Mouse (Mus musculus): ENCODE data around the gene Senp2.

Senp2 gene

DNA sequence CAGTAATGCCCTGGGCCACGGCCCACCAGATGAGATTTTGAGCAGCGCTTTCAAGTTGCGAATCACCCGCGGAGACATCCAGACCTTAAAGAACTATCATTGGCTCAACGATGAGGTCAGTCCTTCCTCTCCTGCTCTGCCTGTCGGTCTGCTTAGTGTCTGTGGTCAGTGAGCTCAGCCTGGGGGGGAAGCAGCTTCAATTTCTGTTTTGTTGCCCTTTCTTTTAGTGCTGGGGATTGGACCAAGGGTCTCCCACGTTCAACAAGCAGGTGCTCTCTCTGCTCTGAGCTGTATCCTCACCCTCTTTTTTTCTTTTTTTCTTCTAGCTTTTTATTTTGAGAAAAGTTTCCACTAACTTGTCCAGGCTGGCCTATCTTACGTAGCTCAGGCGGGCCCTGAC, 29.3 kb downstream of the Senp2 start:
- DNase-seq: no peak

DNA sequence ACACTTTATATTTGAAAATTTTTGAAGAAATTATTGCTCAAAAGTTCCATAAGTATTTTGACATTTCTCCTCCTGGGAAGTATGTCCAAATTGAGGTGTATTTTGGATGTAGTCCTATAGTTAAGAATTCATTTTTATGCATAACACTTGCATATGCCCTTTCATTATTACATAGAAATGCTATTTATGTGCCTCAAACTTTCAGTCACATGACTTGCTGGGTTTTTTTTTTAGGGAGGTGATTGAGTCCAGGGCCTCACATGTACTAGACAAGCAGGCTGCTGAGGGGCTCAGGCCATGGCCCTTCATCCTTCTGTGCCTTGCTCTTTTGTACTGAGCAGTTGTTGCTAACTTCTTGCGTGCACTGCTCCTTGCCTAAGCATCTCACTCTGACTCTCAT, 30.7 kb downstream of the Senp2 start:
- no peak for DNase-seq

DNA sequence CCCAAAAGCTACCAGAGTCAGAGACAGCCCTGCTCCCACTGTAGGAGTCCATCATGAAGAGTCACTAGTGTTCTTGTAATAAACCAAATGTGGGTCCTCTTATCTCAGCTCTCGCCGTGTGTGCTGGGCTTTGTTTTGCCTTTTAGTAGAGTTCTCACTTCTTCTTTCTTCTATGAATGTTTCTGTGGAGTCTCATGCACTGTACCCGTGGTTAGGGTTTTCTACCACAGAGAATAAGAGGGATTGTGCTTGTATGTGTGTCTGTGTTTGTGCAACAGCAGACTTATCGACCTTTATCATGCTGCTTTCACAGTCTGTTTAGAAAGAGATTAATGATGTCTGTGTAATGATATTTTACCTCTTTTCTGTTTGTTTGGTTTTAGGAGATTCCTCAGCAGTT, 34.5 kb downstream of the Senp2 start:
- DNase-seq: no peak

DNA sequence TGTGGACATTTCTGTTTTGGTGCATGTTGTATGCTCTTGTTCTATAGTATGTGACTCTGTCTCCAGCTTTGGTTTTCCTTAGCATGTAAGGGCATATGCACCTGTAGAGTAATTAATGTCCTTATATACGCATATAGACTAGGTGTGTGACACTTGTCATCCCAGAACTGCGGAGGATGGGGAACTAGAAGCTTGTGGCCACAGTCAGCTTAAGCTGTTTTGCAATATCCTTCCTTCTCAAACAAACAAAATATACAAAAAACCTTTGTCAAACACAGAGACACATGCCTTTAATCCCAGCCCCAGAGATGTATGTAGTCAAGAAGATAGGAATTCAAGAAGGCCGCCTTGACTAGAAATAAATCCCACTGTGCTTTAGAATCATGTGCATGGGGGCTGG, 36.6 kb downstream of the Senp2 start:
- no peak for DNase-seq

DNA sequence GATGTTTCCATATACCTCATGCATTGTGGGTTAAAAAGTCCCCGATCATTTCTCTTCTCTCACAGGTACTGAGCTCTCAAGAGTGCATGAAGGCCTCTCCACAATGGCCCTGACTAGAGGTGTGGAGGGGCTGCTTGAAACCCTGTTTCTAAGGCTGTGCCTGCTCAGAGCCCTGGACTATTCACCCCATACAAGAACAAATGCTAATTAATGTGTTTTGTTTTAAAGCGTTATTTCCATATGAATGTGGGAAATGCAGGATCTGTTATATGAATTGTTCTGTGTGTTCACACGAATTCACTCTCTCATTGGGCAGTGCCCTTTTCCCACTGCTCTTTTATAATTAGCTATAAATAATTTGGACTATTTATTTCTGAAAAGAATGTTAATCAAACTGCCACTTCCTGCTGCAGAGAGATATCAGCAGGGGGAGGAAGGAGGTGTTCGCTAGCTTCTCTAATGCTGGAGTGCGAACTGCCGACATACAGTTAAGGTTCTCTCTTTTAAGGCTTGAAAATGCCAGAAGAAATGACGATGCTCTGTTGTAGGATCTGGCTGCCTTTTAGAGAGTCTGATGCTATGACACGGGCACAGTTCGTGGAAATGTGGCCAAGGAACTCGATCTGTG, 37.6 kb downstream of the Senp2 start:
- DNase-seq: no peak

DNA sequence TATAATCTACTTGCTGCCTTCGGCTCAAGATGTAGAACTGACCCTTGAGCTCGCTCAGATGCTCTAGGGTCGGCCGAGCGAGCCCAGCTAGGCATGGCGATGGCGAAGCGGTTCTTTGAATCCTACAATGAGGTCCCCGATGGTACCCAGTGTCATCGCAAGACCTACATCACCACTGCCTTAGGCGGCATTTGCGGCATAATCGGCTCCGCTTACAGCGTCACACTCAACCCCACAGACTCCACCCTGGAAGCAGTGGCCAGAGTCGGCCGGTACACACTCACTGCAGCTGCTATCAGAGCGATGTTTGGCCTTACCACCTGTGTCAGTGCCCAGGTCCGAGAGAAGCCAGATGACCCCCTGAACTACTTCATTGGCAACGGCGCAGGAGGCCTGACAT, 44.1 kb downstream of the Senp2 start:
- no peak for DNase-seq

DNA sequence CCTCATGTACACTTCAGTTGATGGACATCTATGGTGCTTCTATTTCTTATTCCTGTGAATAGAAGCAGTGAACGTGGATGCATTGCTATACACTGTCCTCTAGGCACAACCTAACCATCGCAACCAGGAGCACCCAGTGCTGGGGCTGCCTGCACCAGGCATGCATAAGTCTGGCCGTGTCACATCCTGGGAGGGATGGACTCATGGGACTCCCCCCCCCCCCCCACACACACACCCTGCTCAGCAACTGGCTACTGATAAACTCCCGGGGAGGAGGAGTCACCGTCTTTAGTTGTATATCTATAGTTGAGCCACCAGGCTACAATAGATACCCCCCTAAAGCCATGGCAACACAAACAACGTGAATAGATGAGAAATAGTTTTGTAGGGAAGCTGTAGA, 48.2 kb downstream of the Senp2 start:
- DNase-seq: no peak

DNA sequence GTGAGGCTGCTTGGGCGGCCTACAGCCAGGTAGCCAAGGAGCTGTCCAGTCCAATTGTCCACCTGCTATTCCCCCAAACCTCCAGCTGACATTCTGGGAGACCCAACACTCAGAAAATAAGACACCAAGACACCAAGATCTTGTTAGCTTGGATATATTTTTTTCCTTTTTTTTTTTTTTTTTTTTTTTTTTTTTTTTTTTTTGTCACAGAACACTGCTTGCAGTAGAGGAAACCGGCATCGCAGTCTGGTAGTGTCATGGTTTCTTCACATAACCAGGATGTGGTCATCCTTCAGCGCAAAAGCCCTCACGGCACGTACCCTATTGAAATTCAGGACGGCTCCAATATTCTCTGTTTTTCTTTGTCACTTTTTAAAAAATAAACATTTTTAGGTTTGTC, 49.6 kb downstream of the Senp2 start:
- DNase-seq: no peak

DNA sequence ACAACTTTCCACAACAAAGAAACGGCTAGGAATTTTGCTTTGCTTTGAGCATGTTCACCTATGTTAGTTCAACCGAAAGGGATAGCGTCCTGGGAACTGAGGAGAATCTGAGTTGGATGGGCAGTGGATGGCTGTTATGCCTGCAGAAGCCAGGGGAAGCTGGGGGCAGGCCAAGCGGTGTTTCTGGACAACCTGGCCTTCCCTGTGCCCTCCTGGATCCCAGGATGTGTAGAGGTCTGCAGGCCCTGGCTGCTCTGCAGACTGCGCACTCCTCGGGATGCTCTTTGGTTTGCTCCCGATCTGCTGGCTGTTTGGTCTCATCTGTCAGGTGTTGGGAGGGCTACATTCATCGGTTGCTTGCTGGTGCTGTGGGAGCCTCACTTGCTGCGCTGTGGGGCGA, 51.1 kb downstream of the Senp2 start:
- no peak for DNase-seq

DNA sequence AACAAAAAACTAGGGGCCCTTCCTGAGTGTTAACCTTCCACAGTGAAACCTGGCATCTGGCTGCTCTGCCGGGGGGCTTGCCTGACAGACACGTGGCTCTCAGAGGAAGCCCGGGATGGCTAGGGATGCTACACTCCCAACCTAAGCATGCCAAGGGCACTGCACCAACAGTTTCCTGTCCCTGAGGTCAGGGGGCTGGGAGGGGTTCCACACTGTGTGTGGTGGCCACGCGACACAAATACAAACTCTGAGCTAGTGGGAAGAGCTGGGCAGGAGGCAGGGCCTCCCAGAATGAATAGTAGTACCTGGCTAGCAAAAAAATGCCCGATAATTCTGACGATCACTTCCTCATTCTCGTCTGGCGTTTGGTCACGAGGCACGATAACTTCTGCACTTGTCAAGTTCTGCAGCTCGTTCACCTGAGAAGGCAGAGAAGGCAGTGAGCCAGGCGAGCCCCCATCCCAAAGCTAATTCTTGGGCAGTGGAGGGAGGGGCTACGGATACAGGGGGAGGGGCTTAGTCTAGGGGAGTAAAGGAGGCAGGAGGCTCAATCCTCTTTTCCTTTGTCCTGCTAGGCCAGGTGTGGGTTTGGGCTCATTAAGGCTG, 52.4 kb downstream of the Senp2 start:
- peak; percentile 50 for DNase-seq

DNA sequence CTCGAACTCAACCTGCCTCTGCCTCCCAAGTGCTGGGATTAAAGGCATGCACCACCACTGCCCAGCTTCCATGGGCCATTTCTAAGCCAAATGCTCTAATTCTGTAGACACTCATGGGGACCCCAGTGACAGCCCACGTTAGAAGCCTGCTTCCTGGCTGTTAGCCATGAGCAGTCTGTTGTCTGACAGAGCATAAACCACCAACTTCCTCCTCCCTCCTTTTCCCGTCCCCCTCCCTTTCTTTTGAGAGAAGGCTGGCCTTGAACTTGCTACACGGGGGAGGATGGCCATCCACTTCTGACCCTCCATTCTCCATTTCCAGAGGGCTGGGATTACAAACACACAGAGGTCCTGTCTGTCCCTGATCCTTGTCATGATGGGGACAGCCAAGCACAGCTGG, 53.0 kb downstream of the Senp2 start:
- peak; percentile 66 for DNase-seq

DNA sequence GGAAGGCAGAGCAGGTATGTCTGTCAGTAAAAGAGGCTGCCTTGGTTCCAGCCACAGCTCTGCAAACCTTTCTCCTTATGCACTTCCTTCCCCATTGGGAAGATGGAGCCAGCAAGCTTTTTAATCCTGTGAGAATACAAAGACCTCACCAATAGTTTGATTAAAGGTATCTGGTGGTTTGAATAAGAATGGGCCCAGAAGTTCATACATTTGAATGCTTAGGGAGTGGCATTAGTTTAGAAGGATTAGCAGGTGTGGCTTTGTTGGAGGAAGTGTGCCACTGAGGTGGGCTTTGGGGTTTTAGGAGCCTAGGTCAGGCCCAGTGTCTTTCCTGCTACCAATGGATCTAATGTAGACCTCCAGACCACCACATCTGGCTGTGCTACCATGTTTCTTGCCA, 56.3 kb downstream of the Senp2 start:
- DNase-seq: no peak

DNA sequence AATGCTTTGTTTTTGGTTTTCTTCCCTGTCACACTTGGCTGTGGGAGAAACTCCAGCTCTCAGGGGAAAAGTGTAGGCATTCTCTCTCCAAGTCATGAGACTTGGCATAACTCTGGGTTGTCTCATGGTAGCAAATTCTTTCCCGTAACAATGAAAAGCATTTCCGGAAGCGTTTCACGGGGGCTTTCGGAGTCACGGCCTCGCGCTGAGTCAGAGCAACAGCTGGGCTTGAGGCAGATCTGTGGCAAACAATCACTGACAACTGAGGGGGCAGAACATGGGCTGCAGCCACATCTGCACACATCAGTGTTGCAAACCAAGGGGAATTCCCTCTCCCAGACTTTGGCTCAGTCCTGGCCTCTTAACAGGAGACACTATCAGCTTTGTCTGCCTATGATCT, 58.1 kb downstream of the Senp2 start:
- peak; percentile 68 for DNase-seq

DNA sequence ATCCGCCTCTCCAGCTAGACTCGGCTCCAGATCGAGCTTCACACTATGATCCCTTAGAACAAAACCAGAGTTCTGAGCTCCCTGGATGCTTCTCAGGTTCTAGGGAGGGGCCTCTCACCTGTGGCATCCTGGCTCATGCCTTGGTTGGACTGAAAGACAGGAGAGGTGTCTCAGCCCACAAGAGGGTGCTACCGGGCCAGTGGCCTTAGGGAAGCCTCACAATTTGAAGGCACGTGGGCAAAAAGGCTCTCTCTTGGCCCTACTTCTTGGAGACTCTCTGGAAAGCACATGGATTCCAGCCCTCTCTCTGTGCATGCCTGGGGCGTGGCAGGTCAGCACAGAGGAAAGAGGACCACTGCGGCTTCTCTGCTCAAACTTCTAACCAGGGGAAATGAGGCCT, 62.1 kb downstream of the Senp2 start:
- DNase-seq: no peak

DNA sequence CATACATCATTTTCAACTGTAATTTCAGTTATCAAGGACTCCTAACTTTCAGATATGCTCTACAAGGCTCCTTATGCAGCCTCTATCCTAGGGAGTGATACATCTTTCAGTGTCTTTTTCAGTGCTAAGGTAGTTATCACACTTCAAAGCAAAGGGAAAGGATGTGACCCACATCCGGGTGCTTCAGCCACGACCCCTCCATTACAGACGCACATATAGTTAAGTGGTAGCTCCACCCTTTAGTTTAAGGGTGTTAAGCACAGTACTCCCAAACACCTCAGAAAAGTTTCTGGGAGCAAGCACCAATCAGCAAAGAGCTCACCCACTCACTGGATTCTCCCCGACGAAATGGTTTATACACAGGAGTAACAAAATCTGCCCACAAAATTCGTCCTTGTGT, 65.8 kb downstream of the Senp2 start:
- DNase-seq: no peak

DNA sequence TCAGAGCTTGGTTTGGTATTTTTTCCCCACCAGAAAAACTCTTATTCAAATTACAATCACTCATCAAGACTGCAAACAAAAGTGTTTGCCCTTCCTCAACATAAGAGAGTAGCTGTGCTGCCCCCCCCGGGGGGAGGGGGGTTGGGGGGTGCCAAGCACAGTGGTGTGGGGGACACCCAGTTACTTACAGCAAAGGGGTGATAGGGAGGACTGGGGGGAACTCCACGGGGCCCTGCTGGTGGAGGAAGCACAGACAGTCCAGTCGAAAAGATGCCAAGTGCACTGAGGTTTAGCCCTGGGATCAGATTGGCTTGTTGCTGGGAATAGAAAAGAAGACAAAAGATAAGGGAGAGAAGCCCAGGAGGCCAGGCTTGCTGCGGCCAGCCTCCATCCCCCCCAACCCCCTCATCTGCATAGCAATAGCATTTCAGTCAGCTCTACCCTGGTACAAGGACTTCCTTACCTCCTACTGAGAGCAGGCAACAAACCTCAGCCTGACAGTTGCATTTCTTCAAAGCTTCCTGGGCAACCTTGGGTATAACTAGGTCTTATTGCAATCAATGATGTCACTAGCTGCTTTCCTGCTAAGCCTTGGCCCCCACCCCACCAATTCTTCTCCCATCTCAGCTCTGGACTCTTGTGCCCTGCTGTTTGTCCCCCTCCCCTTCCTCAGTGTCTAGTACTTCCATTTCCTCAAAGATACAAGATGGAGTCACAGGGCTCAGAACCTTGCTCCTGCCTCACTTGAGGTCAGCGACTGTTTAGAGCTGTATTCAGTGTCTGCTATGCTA, 66.7 kb downstream of the Senp2 start:
- DNase-seq: peak; percentile 40

DNA sequence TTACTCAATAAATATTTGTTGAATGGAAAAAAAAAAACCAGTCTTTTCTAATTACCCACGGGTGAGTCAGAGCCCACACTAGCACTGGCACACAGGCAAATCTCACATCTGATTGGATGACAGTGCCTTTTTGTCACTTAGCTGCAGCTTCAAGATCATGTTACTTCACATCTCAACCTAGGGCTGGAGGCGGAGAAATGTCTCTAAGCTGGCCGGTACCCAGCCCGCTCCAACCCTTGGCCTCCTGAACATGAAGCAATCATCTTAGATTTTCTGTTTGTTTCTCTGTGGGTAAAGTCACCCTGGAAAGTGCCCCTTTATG, 67.3 kb downstream of the Senp2 start:
- DNase-seq: no peak

DNA sequence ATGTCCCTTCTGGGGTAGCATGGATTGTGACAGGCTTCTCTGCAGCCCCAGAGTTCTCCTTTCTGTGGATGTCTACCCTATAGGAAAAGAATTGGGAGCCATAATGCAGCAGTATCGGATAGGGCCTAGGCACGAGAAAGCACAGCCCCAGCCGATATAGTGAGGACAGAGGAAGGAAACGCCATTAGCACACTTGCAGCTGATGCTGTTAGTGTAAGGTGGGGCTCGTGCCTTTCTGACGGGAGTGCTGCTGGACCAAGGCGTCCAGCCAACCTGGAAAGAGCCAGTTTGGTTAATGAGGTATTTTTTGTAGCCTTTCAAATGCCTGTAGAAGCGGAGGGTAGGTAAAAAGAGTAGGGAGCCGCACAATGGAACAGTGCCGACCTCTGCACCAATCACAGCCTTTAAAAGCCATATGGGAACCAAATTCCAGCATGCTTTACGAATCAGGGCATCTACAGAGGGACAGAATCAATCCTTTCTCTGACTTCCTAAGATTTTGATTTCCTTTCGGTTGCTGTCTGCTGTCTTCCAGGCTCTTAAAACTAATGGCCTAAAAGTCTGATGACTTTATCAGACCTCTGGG, 70.9 kb downstream of the Senp2 start:
- DNase-seq: no peak

DNA sequence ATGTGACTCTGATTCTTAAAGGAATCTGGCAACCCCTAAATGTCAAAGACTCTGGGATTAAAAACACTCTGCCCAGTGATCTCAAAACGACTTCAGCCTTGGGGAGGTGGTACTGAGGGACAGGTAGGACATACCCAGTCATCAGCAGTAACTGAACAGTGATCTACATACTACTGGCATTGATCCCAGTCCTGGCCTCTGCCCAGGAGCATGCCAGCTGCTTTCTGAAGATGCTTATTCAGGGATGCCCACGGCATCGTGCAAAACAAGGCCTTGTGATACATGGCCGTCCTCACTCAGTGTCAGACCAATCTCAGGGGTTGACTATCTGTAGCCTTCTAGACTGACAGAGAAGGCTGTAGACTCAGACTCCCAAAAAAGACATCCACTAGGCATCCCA, 76.1 kb downstream of the Senp2 start:
- no peak for DNase-seq

DNA sequence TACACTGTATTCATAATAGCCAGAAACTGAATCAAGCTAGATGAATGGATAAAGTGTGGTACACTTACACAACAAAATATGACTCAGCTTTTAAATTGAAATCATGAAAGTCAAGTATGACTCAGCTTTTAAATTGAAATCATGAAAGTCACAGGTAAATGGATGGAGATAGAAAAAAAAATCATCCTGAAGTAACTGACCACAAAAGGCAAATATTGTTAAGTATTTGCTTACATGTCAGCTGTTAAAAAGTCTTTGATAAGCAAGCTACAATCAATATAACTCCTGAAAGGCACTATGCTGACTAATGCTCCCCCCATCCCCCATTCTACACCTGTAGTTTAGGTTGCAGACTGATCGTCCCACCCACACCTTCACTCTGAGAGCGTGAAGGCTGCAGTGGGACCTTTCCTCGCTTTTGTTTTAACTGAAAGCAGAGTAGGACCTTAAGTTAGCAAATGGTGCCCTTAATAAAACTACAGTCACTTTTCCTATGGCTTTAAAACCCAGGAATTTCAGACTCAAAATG, 82.0 kb downstream of the Senp2 start:
- no peak for DNase-seq

DNA sequence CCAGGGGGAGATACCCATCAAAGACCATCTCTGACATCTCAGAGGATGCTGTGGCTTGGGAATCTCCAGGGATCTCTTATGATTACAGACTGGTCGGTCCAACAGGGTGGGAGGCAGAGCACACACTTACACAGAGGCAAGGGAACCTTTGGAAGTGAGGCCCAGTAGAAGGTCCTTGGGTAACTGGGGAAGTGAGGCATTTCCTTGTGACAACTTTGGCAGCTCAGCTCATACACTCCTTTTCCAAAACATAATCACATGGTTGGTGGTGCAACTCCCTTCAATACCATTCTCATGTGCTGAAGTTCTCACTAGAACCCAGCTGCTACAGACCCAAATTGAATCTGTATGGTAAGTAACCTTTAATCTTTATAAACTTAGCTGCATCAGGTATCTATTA, 86.5 kb downstream of the Senp2 start:
- no peak for DNase-seq

DNA sequence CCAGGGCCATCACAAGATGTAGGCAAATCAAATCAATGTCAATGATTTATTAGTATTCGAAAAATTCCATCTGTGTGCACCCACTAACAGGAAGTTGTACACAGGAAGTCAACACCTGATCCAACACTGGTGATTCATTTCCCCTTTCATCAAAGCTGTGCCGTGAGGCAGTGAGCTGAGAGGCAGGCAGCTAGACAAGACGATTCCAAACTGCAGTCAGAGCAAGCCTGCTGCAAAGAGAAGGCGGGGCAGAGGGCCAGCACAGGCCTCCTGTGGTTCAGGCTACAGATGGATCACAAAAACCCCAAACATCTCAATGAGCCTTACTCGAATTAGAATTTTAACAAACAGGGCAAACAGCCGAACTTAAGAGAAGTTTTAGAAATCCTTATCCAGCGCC, 88.4 kb downstream of the Senp2 start:
- DNase-seq: no peak
